Mouse (Mus musculus): ENCODE results near the gene Sfta2. TPM values are rescaled to one million over a fixed set of nuclear protein-coding genes. Genes with fewer than 3 reads are reported as not detected.

The Sfta2 gene
- total RNA-seq (2023), result not detected

DNA sequence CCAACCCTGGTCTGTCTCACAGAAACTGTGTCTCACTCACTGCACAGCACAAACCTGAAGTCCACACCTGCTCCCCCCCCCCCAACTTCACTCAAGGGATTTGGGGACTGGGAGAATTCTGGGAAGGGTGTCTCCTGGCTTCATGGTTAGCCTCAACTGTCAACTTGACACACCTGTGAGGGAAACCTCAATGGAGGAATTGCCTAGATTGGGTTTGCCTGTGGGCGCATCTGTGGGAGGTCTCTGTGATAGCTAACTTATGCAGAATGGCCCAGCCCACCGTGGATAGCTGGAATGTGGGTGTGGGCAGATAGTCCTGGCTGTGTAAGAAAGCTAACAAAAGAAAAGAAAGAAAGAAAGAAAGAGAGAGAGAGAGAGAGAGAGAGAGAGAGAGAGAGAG, at the start of gene Sfta2:
TSS of gene Sfta2 (plus strand) at position 301 of the 400 bp plus-strand sequence.

DNA sequence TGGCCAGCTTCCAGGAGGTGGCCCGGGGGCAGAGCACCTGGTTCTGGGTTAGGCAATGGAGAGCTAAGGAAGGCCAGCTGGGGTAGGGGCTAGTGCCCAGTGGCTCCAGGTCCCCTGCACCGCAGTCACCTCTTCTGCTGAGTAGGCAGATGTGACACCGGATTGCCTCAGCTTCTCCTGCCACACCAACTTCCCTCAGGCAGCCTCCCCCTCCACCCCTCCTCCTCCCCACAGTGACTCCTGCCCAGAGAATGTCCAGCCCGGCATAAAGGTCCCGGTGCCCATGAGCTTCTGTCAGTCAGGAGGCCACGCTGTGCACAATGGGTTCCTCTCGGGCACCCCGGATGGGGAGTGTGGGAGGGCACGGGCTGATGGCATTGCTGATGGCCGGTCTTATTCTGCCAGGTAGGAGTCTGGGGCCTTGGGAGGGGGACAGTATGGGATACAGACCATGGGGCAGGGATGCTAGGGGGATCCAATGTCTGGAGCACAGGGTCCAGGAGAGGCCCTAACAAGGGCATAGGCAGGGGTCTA, 49.4 kb upstream of the Sfta2 start, which contains the start of gene Cdsn:
TSS of gene Cdsn (plus strand) at position 248 of the 534 bp plus-strand sequence.

GRCm38 (mm10) chr17:35567150-35567549, 34.2 kb upstream of the Sfta2 start, which contains the start of gene 2300002M23Rik:
2300002M23Rik (plus strand) TSS chr17:35567450.

DNA sequence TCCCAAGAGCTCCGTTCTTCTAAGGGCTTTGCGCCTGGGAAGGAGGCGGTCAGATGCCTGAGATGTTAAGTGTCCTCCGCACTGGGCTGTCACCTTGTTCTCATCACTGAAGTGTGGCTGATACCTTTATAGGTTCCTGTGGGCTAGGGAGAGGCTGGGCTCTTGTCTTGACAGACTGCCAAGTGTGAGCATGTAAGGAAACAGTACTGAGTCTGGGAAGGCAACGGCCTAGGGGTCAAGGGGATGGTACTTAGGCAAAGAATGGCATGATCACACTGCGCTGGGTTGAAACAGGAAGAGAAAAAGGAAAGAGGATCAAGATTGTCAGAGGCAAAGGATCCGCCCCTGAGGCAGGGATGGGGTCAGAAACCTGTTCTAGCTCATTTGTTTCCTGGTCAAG, 25.2 kb downstream of the Sfta2 start, which contains the start of gene Gm9573:
TSS of gene Gm9573 (minus strand) at position 101 of the 400 bp plus-strand sequence.

DNA sequence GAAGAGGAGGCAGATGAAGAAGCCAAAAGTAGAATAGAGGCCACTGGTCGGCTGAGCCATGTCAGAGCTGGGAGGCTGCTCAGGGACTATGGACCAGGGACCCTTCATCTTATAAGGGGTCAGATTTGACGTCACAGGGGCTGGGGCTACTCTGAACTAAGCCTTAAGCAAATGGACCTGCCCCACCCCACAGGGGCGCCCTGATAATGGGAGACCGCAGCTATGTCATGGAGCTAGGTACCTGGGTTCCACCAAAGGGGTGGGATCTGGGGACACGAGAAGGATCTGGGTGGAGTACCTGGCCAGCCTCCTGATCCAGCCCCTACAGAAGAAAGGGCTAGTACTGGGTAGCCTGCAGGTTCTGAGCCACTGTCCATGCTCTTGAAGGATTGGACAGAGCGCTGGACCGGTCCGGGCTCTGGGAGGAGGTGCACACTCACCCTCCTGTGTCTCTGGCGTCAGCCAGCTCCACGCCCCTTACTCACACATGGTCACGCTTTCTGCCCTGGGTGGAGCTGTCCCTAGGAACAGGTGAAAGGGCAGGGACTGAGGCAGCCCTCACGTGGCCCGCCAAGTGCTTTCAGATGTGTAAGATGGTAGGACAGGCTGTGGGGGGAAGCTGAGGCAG, 42.4 kb downstream of the Sfta2 start, which contains the start of gene Mucl3:
TSS of gene Mucl3 (minus strand) at position 87 of the 628 bp plus-strand sequence.

DNA sequence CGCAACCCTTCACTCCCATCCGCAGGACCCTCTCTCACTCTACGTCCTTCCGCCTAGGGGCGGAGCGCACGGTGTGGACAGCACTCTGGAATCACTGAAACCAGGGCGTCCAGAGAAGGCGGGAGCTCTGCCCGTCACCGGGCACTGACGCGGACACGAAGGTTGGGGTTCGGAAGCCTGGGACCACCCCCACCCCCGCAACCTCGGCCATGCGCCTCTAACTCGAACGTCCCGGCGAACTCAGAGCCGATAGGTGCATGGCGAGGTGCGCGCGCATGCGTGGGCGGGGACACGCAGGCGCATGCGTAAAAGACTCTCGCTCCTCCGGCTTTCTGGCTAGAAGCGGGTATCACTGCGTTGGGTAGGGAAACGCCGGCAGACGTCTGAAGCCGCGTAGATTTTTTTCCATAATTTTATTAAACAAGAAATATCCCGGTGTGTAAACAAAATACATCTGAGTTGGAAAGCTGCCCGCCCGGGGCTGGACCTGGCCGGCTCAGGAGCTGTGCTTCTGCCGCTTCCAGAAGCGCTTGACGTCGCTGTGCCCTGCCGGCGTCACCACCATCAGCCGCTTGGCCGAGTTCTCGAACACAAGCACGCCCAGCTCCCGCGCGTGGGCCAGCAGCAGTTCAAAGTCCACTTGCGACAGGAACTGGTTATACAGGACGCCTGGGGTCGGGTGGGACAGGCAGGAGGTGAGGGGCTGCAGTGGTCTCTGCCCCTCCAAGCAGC, 66.2 kb downstream of the Sfta2 start, which contains the start of gene Vars2:
TSS of gene Vars2 (minus strand) at position 259 of the 732 bp plus-strand sequence.

DNA sequence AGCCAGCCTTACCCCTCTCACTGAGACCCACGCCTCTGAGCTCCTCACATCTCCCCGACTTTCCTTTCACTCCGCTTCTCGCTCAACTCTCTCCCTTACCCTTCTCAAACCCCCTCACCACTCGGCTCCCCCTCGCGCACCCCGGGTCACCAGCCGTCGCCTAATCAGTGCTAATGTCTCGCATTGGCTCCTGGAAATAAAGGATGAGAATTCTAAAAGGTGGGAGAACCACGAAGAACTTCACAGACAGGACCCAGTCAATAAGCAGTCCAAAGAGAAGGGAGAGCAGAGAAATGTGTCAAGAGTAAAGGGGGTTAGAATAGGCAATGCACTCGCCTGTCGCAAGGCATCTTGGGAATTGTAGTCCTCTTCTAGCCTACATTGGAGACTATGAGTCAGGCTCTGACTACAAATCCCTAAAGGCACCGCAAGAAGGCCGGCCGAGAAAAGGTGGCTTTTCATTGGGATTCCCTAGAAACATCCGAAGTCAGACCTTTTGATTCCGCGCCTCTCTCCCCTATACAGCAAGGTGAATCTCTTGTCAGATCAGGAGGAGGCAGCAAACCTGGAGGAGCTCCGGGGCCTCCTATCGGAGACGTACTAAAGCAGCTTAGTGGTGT, 72.2 kb downstream of the Sfta2 start, which contains the start of gene Gtf2h4:
TSS of gene Gtf2h4 (minus strand) at position 324 of the 620 bp plus-strand sequence.

Other genes with a start within 250 kb of the Sfta2 start
- 511 TPM for gene H2-Q4, start 221.9 kb upstream of the Sfta2 start, total RNA-seq (2023)
- 107 TPM for gene H2-Q6, start 176.7 kb upstream of the Sfta2 start, total RNA-seq (2023)
- gene H2-Q7, start 162.4 kb upstream of the Sfta2 start, total RNA-seq (2023), result 390 TPM
- gene H2-Q10, start 131.5 kb upstream of the Sfta2 start, total RNA-seq (2023), result 74.1 TPM
- 0.71 TPM for gene Pou5f1, start 95.5 kb upstream of the Sfta2 start, total RNA-seq (2023)
- 6.6 TPM for gene Tcf19, start 84.7 kb upstream of the Sfta2 start, total RNA-seq (2023)
- gene Cchcr1, start 84.4 kb upstream of the Sfta2 start, total RNA-seq (2023), result 16.2 TPM
- not detected for gene Psors1c2, start 68.3 kb upstream of the Sfta2 start, total RNA-seq (2023)
- gene Cdsn, start 49.4 kb upstream of the Sfta2 start, total RNA-seq (2023), result not detected
- not detected for gene 2300002M23Rik, start 34.1 kb upstream of the Sfta2 start, total RNA-seq (2023)
- gene Gm9573, start 25.1 kb downstream of the Sfta2 start, total RNA-seq (2023), result not detected
- gene Mucl3, start 42.1 kb downstream of the Sfta2 start, total RNA-seq (2023), result not detected
- gene Vars2, start 66.0 kb downstream of the Sfta2 start, total RNA-seq (2023), result 49.3 TPM
- 15.8 TPM for gene Gtf2h4, start 72.2 kb downstream of the Sfta2 start, total RNA-seq (2023)
- gene Ddr1, start 103.1 kb downstream of the Sfta2 start, total RNA-seq (2023), result 15.5 TPM
- gene Ier3, start 220.1 kb downstream of the Sfta2 start, total RNA-seq (2023), result 6.3 TPM
- 46.7 TPM for gene Flot1, start 221.7 kb downstream of the Sfta2 start, total RNA-seq (2023)
- 496 TPM for gene Tubb5, start 236.8 kb downstream of the Sfta2 start, total RNA-seq (2023)
- 79.2 TPM for gene Mdc1, start 240.0 kb downstream of the Sfta2 start, total RNA-seq (2023)